Mouse (Mus musculus): ENCODE measurements around the gene BC049352.

DNA sequence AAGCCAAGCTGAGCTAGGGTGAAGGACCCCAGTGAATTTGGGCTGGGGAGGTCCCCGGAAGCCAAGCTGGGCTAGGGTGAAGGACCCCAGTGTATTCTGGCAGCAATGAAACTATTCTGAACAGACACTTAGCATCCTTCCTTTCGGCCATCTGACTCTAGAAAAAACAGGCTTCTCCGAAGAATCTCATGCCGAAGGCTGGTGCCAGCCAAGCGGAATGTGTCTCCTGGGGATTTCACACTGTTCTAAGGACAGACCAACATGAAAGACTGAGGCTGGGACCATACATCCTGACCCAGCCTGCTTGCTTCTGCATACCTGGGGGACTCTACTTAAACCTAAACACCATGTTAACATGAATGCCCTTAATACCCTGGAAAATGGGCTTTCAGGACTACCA lies 80.1 kb downstream of the BC049352 start:
- TF ChIP-seq CTCF (IDR thresholded peaks at IDR 0.05; ENCODE audit: control insufficient read depth, insufficient read depth, insufficient read length) (no peak), FOSL1 (IDR thresholded peaks at IDR 0.05; ENCODE audit: insufficient read depth, low read length, poor library complexity, severe bottlenecking) (no peak), USF1 (IDR thresholded peaks at IDR 0.05; ENCODE audit: low read depth) (no peak)
